Mouse (Mus musculus) c-Kit-positive CD71-positive TER-119-negative erythroid progenitor cells, embryonic 14.5 days (primary cell): ENCODE data around the gene Kdm7a.

Experiments used
- DNase-seq: peaks from one replicate; pipeline ENCODE4 v3.0.0-alpha.2; 2013; ENCODE audit warnings: low read depth

Kdm7a gene

DNA sequence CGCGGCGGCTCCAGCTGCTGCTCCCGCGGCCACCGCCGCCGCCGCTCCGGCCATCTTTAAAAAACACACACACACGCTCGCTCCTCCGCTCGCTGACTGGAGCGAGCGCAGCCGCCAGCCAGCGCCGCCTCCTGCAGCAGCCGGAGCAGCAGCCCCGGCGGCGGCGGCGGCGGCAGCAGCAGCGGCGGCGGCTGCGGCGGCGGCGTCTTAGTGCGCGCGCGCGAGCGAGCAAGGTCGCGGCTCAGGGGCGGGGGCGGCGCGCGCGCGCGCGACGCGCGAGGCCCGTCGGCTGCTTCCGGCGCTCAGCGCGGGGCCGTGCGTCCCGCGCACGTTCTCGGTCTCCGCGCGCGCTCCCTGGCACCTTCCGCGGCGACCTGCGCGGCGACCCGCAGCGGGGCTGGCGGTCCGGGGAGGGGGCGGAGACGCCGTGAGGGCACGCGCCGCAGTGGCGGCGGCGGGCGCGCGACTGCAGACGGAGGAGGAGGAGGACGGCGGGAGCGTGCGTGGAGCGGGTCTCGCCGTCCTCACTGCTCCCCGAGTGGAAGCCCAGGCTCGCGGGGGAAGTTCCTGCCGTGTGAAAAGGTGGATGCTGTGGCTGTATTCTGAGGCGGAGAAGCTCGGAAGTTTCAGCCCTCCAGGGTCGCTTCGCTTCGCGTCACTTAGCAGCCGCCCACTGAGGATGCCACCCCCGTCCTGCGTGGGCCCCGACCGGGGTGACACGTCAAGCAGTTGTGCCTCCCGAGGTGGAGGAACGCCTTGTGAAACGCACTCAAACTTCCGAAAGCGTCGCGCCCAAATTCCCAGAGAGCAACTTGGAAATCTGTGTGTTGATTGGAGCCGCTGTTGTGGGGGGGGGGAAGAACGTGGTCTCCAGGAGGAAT is at the start of gene Kdm7a:
TSS of gene Kdm7a (minus strand) at position 209 of the 881 bp plus-strand sequence.
- DNase-seq: no peak

DNA sequence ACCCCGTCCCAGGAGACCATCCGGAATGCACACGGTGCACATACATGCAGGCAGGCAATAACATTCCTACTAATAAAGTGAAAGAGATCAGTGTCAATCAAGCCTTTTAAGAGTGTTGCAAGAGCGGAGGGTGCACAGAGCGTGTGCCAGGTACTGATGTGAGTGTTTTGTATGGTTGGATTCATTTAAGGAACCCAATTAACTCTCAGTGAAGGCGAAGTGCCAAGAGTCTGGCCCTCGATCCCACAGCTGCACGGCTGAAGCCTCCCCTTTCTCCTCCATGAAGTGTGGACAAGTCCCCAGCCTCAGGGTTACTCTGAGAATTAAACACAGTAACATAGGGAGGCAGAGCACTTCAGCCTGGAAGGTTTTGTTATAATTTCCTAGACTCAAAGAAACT is 48.7 kb upstream of the Kdm7a start:
- no peak for DNase-seq

DNA sequence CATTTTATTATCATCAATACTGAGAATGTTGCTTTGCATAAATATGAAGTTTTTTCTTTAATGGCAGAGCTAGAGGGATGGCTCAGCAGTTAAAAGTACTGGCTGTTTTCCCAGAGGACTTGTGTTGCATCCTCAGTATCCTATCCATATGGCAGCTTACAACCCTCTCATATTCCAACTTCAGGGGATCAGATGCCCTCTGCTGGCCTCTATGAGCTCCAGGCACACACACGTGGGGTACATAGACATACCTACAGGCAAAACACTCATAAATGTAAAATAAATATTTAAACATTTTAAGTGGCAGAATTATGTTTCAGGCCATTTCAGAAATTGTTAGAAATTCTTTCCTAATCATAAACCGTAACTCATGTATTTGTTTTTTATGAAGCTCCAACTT is 43.5 kb upstream of the Kdm7a start:
- DNase-seq: no peak

DNA sequence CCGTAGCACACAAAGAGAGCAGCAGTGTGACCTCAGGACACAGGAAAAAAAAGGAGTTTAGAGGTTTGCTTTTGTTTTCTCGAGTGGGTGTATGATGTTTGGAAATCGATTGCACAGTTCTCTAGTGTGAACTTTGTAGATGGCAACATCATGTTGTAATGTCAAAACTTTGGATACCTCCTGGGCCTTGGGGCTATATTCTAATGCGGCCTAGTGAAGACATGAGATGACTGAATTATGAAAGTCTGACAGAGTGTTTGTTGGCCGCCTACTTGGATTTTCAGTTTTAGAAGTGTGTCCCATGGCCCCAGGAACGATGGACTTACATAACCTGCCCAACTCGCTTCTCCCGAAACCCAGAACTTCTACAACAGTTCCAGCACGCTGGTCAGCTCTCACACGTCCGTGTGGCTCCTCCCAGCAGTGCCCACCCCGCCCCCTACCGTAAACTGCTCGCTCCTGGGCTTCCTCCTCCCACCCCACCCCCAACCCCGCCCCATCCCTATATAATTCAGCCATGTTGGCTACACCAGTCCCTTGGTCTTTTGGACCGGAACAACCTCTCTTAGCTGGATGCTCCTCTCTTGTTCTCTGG is 42.7 kb upstream of the Kdm7a start:
- DNase-seq: no peak

DNA sequence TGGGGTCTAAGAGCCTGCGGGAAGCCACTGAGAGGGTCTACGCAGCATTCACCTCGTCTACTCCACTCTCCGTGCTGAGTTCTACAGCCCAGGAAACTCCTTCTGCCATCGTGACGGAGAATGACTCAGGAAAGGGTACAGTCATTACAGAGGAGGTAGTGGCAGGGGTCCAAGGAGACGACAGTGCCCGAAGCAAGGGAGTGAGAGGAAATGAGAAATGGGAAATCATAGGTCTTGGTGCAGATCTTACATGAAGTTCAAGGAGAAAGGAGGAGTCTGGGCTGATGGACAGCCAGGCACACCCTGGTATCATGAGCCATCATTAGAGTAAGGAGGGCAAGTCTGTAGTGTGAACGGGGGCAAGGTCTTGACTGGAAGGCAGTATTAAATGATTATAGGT is 37.5 kb upstream of the Kdm7a start:
- DNase-seq: no peak

DNA sequence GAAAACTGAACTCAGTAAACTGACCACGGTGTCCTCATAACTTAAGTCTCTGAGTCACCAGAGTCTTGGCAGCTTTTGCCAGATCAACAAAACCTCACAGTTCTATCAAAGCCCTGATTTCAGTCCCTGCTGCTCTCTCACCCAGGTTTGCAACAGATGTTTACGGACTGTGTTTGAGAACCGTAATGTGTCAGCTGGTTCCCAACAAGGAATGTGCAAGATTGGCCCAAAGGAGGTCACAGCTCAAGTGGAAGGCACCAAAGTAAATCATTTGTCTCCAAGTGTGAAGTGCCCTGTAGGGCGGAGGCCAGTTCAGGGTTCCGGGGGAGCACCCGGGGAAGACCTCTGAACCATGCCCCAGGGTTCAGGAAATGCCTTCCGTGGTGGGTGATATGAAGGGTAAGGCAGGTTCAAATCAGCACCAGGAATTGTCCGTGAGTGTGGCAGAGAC is 36.9 kb upstream of the Kdm7a start:
- no peak for DNase-seq

DNA sequence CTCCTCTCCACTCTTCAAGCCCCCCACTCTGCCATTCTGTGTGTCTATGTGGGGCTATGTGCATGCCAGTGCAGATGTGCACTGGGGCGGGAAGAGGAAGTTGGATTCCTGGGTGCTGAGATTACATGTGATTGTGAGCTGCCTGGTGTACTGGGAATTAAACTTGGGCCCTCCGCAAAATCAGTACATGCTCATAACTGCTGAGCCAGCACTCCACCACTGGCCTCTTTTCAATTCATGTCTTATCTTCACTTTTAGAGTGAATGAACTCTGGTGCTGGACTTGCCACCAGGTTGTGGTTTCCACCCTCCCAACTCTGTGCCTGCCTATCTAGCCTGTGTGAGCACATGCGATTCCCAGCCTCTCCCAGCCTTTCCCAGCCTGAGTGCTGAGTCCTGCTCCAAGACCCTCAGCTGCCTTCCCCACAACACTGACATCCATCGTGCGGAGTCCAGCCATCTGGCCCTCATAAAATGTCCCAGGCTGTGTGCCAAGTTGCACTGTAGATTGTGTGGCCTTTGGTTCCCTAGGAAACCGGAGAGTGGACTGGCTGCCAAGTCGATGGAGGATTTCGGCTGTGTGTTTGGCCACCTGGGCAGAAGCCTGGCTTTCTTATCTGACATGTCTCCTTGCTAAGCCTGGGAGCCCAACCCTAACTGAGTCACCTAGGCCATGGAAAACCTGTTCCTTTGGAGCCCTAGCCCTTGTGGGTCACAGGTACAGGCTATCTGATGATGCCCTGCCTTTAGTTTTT is 36.3 kb upstream of the Kdm7a start:
- no peak for DNase-seq

DNA sequence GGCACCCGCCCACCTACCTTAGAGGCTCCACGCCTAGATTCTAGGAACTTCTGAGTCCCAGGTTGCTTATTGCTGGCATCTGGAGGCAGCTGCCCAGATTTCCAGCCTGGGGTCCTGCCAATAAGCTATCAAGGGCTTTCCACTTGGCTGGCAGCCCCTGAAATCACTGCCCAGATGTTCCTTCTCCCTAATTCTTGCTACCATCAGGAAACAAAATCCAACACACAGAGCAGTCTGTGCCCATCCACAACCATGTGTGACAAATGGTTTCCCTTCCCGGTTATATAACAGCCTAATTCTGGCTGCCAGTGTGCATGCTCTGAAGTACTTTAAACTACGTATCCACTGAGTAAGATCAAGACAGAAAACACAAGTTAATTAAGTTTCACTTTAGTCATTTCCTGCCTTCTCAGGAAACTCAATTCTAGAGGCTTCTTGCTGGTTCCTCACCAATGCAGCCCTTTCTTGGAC is 34.9 kb upstream of the Kdm7a start:
- no peak for DNase-seq

DNA sequence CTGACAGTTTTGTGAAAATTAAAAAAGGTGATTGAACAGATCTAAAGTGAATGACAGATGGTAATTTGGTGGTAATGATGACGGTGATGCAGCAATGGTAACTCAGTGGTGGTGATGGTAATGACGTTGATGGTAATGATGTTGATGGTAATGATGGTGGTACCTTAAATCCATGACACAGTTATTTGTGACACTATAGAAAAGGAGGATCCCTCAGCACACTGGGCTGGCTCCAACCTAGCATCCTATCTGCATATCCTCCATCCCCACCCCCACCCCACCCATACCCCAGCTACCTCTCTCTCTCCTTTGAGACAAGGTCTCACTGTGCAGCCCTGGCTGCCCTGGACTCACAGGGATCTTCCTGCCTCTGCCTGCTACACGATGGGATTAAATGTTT is 34.4 kb upstream of the Kdm7a start:
- no peak for DNase-seq

DNA sequence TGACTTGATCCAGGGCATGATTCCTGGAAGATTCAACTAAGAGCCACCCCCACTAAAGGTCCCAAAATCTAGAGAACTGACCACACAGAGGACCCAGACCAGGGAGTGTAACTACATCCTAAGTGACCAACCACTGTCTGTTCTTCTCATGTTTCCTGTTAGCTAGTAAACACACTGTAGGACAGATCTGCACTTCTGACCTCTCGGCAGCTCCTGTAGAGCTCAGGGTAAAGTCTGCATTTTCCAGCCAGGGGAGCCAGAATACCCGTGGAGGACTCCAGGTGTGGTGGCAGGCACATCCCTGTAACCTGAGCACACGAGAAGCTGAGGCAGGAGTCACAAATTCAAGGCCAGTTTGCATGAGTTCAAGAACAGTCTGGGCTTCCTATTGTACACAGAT is 31.3 kb upstream of the Kdm7a start:
- DNase-seq: no peak

DNA sequence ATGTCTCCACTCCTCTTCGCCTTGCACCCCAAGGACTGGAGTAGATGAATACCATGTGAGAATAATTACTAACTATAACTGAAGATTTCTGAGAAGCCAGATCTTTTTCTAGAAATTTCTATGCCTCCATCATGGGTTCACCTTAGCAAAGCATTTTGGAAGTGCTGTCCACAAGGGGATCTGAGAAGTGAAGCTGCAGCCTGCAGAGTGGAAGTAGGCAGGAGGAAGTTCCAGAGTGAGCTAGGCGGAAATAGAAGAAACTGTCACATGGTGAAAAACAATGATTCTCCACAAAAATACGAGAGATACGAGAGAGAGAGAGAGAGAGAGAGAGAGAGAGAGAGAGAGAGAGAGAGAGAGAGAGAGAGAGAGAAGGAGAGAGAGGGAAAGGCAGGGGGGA is 26.0 kb upstream of the Kdm7a start:
- DNase-seq: no peak

DNA sequence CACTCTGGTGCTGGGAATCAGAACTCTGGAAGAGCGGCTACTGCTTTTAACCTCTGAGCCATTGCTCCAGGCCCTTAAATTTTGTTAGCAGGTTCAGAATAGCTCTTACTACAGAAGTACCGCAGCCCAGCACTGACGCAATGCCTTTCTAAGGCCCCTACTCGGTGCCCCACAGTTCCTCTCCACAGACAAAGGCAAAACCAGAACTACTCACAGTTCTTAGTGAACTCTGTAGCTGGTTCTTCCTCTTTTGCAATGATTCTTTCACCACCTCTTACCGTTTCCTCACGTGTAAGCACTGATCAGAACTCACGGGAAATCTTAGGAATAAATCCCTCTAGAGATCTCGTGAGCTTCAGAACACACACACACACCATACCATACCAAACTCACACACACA is 24.1 kb upstream of the Kdm7a start:
- no peak for DNase-seq

DNA sequence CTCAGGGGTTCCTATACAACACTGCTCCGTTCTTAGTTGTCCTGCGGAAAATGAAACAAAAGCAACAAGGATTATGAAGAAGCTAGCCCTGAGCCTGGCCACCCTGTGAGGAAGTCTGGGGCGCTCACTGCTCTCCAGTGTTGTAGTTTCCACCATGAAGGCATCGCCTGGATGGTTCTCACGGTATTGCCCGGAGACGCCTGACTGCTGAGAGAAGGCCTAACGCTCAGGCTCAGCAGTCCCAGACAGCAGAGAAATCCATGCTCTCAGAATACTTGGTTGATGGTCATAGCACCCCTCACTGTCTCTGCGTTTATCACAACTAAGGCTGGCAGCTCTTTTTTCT is 20.0 kb upstream of the Kdm7a start:
- DNase-seq: no peak

DNA sequence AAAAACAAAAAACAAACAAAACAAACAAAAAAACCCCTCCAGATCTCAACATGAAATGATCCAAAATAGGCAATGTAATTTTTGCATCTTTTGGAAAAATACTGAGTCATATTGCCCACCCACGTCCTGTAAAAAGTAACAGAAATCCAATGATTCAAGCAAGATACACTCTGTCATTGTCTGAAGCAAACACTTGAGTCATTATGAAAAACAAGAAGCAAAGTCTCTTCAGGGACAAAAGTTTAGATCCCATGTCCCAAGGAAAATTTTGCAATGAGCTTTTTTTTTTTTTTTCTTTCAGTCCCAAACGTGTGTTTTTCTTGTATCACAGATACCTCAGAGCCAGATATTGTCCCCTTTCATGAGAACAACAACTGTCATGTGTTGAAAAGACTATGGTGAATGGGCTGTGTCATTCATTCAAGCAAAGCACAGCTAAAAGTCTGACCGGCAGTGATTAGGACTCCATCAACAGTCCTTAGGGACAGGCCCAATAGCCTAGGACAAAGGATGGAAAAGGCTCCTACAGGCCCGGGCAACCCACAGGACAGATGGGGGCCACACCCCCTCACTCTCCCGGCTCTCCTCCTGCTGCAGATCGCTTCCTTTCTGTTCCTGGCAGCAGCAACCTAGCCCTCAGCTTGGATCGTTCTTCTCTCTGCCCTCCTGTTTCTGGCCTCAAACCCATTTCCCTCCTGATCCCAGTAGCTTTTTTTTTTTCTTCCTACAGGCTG is 19.5 kb upstream of the Kdm7a start:
- no peak for DNase-seq

DNA sequence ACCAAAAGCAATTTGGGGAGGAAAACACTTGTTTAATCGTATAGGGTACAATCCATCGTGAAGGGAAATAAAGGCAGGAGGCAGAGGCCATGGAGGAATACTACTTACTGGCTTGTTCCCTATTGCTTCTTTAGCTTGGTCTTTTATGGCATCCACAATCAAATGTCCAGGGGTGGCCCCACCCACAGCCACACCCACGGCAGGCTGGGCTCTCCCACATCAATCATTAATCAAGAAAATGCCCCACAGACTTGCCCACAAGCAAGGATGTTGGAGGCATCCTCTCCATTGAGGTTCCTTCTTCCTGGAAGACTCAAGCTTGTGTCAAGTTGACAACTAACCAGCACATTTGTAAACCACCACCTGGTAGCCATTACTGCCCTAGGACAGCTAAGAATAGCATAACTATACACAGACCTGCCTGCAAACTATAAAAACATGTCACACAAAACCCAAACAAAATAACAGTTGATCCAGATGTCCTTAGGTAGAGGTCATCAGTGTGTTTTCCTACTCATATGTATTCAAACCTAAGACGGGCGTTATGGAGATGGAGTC is 16.8 kb upstream of the Kdm7a start:
- no peak for DNase-seq

DNA sequence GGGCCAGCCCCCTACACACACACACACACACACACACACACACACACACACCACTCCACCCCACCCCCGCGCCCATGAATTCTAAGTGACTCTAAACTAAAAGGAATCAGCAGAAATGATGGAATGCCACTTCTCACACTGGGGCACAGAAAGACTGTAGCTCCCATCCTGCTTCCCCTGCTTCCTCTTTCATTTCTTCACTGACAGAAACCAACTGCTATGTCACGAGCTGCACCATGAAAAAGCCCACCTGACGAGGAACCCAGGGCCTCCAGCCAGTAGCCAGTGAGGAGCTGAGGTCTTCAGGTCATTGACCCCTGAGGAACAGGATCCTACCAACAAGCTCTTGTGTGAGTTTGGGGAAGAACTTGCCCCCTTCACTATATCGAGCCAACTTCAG is 15.9 kb upstream of the Kdm7a start:
- no peak for DNase-seq

DNA sequence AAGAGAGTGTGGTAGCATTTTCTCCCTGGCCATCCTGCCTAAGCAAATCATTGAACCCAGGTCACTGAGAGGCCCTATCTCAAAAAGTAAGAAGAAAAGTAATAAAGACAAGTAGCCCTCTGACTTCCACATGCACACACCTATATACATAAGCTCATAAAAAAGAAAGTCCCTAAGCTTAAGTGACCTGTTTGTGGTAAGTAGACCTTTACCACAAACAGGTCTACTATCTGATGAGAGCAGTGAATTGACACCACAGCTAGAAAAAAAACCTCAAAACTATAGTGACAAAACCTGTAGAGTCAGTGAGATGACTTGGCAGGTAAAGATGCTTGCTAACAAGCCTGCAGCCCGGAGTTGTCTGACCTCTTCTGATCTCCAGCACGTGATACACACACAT is 11.4 kb upstream of the Kdm7a start:
- no peak for DNase-seq

DNA sequence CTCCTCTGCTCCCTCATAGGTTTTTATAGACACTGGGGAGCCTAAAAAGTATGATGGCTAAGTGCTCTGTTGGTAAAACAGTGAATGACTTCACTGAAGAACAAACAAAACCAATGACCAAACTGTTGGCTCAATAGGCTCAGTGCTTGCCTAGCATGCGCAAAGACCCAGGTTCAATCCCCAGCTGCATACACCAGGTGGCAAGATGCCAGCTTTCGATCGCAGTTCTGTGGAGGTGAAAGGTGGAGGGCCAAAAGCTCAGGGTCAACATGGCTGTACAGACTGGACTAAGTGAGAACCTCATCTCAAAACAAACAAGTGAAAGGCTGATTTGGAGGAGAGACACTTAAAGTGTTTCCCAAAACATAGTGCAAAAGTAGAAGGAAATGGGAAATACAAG is 10.5 kb upstream of the Kdm7a start:
- no peak for DNase-seq

DNA sequence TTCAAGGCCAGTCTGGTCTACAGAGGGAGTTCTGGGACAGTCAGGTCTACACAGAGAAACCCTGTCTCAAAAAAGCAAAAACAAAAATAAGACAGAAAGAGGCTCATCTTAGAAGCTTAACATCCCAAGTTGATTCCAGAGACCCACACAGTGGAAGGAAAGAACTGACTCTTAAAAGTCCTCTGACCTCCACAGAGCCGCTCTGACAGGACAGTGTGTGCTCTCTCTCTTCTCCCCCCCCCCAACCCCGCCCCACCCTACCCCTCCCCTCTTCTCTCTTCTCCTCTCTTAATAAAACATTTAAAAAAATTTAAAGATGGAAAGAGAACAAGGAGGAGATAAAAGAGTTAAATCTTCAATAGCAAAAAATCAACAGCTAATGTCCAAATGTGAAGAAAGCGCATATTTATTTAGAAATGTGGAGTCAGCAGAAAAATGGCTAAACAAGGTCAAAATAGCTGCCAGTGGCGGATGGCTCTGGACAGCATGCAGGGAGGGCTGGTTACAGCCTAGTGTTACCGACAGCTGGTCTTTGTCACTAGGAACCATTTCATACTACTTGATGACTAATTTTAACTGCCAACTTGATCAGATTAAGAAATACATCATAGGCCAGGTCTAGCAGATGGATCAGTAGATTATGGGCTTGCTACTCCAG is 8.5 kb upstream of the Kdm7a start:
- no peak for DNase-seq

DNA sequence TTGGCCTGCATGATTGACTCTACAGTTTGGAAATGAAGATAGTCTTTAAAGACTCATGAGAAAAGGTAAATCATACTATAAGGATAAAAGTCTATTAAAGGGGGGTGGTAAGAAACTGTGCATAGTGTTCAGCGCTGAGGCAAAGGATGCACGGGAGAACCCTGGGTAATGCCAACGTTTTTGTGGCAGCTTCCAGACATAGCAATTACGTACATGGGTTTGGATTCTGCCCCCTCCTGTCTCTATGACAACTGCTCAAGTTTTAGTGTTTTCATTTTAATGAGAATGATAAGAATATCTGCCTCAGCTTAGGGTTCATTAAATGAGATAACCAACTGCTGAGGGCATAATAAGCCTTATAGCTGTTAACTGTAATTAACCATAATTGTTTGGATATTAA is 3.1 kb upstream of the Kdm7a start:
- no peak for DNase-seq

DNA sequence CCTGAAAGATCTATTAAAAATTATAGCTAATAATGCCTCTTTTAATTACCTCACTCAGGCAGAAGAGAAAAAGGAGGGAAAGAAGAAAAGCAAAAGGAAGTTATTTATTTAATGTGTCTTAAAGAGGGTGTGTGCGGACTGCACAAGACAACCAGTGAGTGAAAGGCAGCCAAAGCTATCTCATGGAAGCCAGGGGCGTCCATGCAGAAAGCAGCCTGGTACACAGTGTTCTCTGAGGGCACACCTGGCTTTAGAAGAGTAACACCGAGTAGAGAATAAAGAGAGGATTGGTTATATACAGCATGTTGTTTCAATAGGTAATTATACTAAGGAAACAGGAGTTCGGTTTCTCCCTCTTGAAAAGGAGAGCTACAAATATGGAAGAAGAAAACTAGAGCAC is 1.6 kb upstream of the Kdm7a start:
- DNase-seq: no peak
